13 mouse cellular contexts compared by ENCODE assay signal in the genomic region with DNA sequence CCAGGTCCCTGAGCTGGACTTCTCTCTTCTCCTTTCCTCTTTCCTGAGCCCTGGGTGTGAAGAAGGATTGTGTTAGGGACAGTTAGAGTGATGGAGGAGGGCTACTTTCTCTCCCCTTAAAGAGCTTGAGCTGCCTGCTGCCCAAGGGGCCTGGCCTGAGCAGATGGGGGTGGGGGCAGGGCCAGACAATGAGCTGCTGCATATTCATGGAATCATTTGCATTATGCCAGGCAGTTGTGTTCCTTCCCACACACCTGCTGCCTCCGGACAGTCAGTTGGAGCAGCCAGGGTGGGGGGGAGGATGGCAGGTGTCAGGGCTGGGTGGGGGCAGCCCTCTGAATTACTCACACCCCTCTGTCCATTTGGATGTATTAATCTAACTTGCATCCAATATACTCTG. TPM values are rescaled to one million over a fixed set of nuclear protein-coding genes. Genes with fewer than 3 reads are reported as not detected.
DNase-seq lines count a peak whose midpoint lies in the region; ATAC-seq lines count a peak whose summit lies in the region.
"Had no signal": no experiment of that assay in that cellular context is flagged by ENCODE, and none has a peak within 500 bp of the region (broad histone marks: within the 10 kb centered on the region; RNA-seq: fewer than 3 reads in every experiment).

No protein-coding gene starts in this region.

- H3K36me3 ChIP-seq in forebrain, embryonic 13.5 days (ENCODE audit: poor library complexity, severe bottlenecking), result peaks cover 40% of the 10 kb centered on the region
- peaks cover 50% of the 10 kb centered on the region for H3K36me3 ChIP-seq in midbrain, embryonic 10.5 days
- H3K36me3 ChIP-seq in kidney, embryonic 16.5 days (ENCODE audit: insufficient read depth, low read length), result no peaks in the 10 kb centered on the region
- no peaks in the 10 kb centered on the region for H3K36me3 ChIP-seq in kidney, embryonic 15.5 days
- H3K36me3 ChIP-seq: G1E; heart, embryonic 10.5 days had no signal

- peak; percentile 86 for ATAC-seq in forebrain, embryonic 13.5 days
- ATAC-seq in kidney, embryonic 16.5 days (ENCODE audit: low FRiP score, low TSS enrichment), result no peak
- ATAC-seq in kidney, embryonic 15.5 days (replicated peaks; ENCODE audit: low FRiP score), result no peak
- ATAC-seq: intestine, embryonic 16.5 days had no signal

- peak; percentile 52 for DNase-seq in right cerebral cortex, postnatal 14 days
- no peak for DNase-seq in right cerebral cortex, postnatal 25 days
- peak; percentile 55 for DNase-seq in midbrain, embryonic 10.5 days (ENCODE audit: low spot score)
- DNase-seq in ovary, postnatal 36 days (ENCODE audit: low spot score), result no peak
- DNase-seq: cerebellum, adult 8-10 months had no signal

- H3K27me3 ChIP-seq in forebrain, embryonic 13.5 days, result no peaks in the 10 kb centered on the region
- no peaks in the 10 kb centered on the region for H3K27me3 ChIP-seq in midbrain, embryonic 10.5 days (ENCODE audit: low read depth, poor library complexity, severe bottlenecking)
- H3K27me3 ChIP-seq in kidney, embryonic 16.5 days (ENCODE audit: insufficient read depth, low read length), result peaks cover 4% of the 10 kb centered on the region; the same call in 1 of the 2 replicates
- peaks cover 7% of the 10 kb centered on the region; the same call in 1 of the 2 replicates for H3K27me3 ChIP-seq in kidney, embryonic 15.5 days

- 0% methylated on average over 1 of the region's 1 CpGs for WGBS in forebrain, embryonic 13.5 days
- WGBS in midbrain, embryonic 10.5 days, result 24% methylated on average over 1 of the region's 1 CpGs
- WGBS in kidney, embryonic 16.5 days, result 38% methylated on average over 1 of the region's 1 CpGs
- 10% methylated on average over 1 of the region's 1 CpGs for WGBS in kidney, embryonic 15.5 days

- peak overlapping the region; percentile 16; the same call in 1 of the 2 replicates for H3K4me3 ChIP-seq in forebrain, embryonic 13.5 days
- H3K4me3 ChIP-seq in midbrain, embryonic 10.5 days, result peak overlapping the region; percentile 36
- H3K4me3 ChIP-seq in kidney, embryonic 16.5 days (ENCODE audit: low read length), result no peak overlapping the region
- H3K4me3 ChIP-seq in kidney, embryonic 15.5 days (replicated peaks), result no peak overlapping the region
- H3K4me3 ChIP-seq: heart, embryonic 10.5 days had no signal

- H3K4me2 ChIP-seq in forebrain, embryonic 13.5 days, result peak overlapping the region; percentile 49
- no peak overlapping the region for H3K4me2 ChIP-seq in kidney, embryonic 16.5 days (replicated peaks; ENCODE audit: low read depth, low read length)
- no peak overlapping the region for H3K4me2 ChIP-seq in kidney, embryonic 15.5 days

- H3K27ac ChIP-seq in forebrain, embryonic 13.5 days, result peak overlapping the region; percentile 88
- H3K27ac ChIP-seq in midbrain, embryonic 10.5 days (replicated peaks), result peak overlapping the region; percentile 87
- no peak overlapping the region for H3K27ac ChIP-seq in kidney, embryonic 16.5 days (ENCODE audit: low read length)
- no peak overlapping the region for H3K27ac ChIP-seq in kidney, embryonic 15.5 days
- H3K27ac ChIP-seq: heart, embryonic 10.5 days had no signal

- H3K9ac ChIP-seq in forebrain, embryonic 13.5 days, result peak overlapping the region; percentile 48; the same call in 1 of the 2 replicates
- no peak overlapping the region for H3K9ac ChIP-seq in kidney, embryonic 16.5 days (replicated peaks; ENCODE audit: low read length)
- H3K9ac ChIP-seq in kidney, embryonic 15.5 days, result no peak overlapping the region

- H3K4me1 ChIP-seq in forebrain, embryonic 13.5 days, result peaks cover 45% of the 10 kb centered on the region
- peaks cover 61% of the 10 kb centered on the region for H3K4me1 ChIP-seq in midbrain, embryonic 10.5 days
- no peaks in the 10 kb centered on the region for H3K4me1 ChIP-seq in kidney, embryonic 16.5 days (ENCODE audit: insufficient read depth, low read length)
- H3K4me1 ChIP-seq in kidney, embryonic 15.5 days, result no peaks in the 10 kb centered on the region
- H3K4me1 ChIP-seq: heart, embryonic 10.5 days had no signal

- no peaks in the 10 kb centered on the region for H3K9me3 ChIP-seq in forebrain, embryonic 13.5 days (replicated peaks)
- H3K9me3 ChIP-seq in midbrain, embryonic 10.5 days (replicated peaks), result no peaks in the 10 kb centered on the region; the same call in 1 of the 2 replicates
- no peaks in the 10 kb centered on the region for H3K9me3 ChIP-seq in kidney, embryonic 16.5 days (ENCODE audit: low read length)
- no peaks in the 10 kb centered on the region for H3K9me3 ChIP-seq in kidney, embryonic 15.5 days (replicated peaks)
- H3K9me3 ChIP-seq: G1E; heart, embryonic 10.5 days had no signal

RNA-seq across cellular contexts. Expression of a gene that starts 16.7 kb away (rescaled TPM):
- polyA plus RNA-seq in forebrain, embryonic 13.5 days (2015; fragmentation: Nextera tagmentation; extraction: Ambion mirVana), result 12.3 and 13.7 TPM in 2 replicates
- polyA plus RNA-seq in midbrain, embryonic 10.5 days (2016; fragmentation: Nextera tagmentation; extraction: Ambion mirVana), result 3.9 and 6.2 TPM in 2 replicates
- polyA plus RNA-seq in kidney, embryonic 16.5 days (2015; fragmentation: Nextera tagmentation; extraction: Ambion mirVana), result 0.67 and 0.77 TPM in 2 replicates
- 0.67 and 0.93 TPM in 2 replicates for polyA plus RNA-seq in kidney, embryonic 15.5 days (2015; fragmentation: Nextera tagmentation; extraction: Ambion mirVana)
- polyA plus RNA-seq: G1E had no signal

RNA-seq across cellular contexts. Expression of a gene that starts 32.2 kb away (rescaled TPM):
- 25.6 and 27.9 TPM in 2 replicates for polyA plus RNA-seq in forebrain, embryonic 13.5 days (2015; fragmentation: Nextera tagmentation; extraction: Ambion mirVana)
- 38.5 and 38.7 TPM in 2 replicates for polyA plus RNA-seq in midbrain, embryonic 10.5 days (2016; fragmentation: Nextera tagmentation; extraction: Ambion mirVana)
- 30.8 and 31.7 TPM in 2 replicates for polyA plus RNA-seq in kidney, embryonic 16.5 days (2015; fragmentation: Nextera tagmentation; extraction: Ambion mirVana)
- polyA plus RNA-seq in kidney, embryonic 15.5 days (2015; fragmentation: Nextera tagmentation; extraction: Ambion mirVana), result 27.7 and 28.9 TPM in 2 replicates

RNA-seq across cellular contexts. Expression of a gene that starts 44.8 kb away (rescaled TPM):
- polyA plus RNA-seq in forebrain, embryonic 13.5 days (2015; fragmentation: Nextera tagmentation; extraction: Ambion mirVana), result 0.68 and 0.69 TPM in 2 replicates
- polyA plus RNA-seq in midbrain, embryonic 10.5 days (2016; fragmentation: Nextera tagmentation; extraction: Ambion mirVana), result 0.07 and 0.16 TPM in 2 replicates
- polyA plus RNA-seq in kidney, embryonic 16.5 days (2015; fragmentation: Nextera tagmentation; extraction: Ambion mirVana), result not detected in 2 replicates
- not detected in 2 replicates for polyA plus RNA-seq in kidney, embryonic 15.5 days (2015; fragmentation: Nextera tagmentation; extraction: Ambion mirVana)
- polyA plus RNA-seq: G1E; heart, embryonic 10.5 days; intestine, embryonic 16.5 days; liver, embryonic 16.5 days; thymus, postnatal 0 days had no signal

RNA-seq across cellular contexts. Expression of a gene that starts 48.7 kb away (rescaled TPM):
- 2.8 TPM in 2 replicates for polyA plus RNA-seq in forebrain, embryonic 13.5 days (2015; fragmentation: Nextera tagmentation; extraction: Ambion mirVana)
- polyA plus RNA-seq in midbrain, embryonic 10.5 days (2016; fragmentation: Nextera tagmentation; extraction: Ambion mirVana), result 4.0 and 4.1 TPM in 2 replicates
- 3.3 and 4.0 TPM in 2 replicates for polyA plus RNA-seq in kidney, embryonic 16.5 days (2015; fragmentation: Nextera tagmentation; extraction: Ambion mirVana)
- 3.5 and 3.9 TPM in 2 replicates for polyA plus RNA-seq in kidney, embryonic 15.5 days (2015; fragmentation: Nextera tagmentation; extraction: Ambion mirVana)

Comparison
In these comparisons a context has a peak if more than half of its experiments do, and no peak if none do; other contexts are left out.
1. DNase-seq: peak in right cerebral cortex, postnatal 14 days (single experiment) and midbrain, embryonic 10.5 days (single experiment); none in right cerebral cortex, postnatal 25 days (single experiment) and ovary, postnatal 36 days (single experiment).
2. H3K27ac ChIP-seq: peak in forebrain, embryonic 13.5 days (single experiment) and midbrain, embryonic 10.5 days (single experiment); none in kidney, embryonic 16.5 days (single experiment) and kidney, embryonic 15.5 days (single experiment).
3. H3K4me3 ChIP-seq: peak in forebrain, embryonic 13.5 days (single experiment) and midbrain, embryonic 10.5 days (single experiment); none in kidney, embryonic 16.5 days (single experiment) and kidney, embryonic 15.5 days (single experiment).